Mouse (Mus musculus) pancreas, adult 10 weeks (tissue): ENCODE measurements around the gene Synrg. TPM values are rescaled to one million over a fixed set of nuclear protein-coding genes. Genes with fewer than 3 reads are reported as not detected.

Experiments used
- polyA plus RNA-seq: library from polyadenylated mRNA; stranded (reverse); fragments of 350-450 nt; fragmentation: Illumina TruSeq; extraction: RNeasy Lipid Tissue Mini Kit (QIAGEN cat#74804); gene quantifications from one replicate; pipeline ENCODE4 v1.2.3, GENCODE M21; 2015; ENCODE audit warnings: low read depth, low replicate concordance; ENCODE audit not compliant: insufficient read depth

Synrg gene
- polyA plus RNA-seq: 5.4 TPM

DNA sequence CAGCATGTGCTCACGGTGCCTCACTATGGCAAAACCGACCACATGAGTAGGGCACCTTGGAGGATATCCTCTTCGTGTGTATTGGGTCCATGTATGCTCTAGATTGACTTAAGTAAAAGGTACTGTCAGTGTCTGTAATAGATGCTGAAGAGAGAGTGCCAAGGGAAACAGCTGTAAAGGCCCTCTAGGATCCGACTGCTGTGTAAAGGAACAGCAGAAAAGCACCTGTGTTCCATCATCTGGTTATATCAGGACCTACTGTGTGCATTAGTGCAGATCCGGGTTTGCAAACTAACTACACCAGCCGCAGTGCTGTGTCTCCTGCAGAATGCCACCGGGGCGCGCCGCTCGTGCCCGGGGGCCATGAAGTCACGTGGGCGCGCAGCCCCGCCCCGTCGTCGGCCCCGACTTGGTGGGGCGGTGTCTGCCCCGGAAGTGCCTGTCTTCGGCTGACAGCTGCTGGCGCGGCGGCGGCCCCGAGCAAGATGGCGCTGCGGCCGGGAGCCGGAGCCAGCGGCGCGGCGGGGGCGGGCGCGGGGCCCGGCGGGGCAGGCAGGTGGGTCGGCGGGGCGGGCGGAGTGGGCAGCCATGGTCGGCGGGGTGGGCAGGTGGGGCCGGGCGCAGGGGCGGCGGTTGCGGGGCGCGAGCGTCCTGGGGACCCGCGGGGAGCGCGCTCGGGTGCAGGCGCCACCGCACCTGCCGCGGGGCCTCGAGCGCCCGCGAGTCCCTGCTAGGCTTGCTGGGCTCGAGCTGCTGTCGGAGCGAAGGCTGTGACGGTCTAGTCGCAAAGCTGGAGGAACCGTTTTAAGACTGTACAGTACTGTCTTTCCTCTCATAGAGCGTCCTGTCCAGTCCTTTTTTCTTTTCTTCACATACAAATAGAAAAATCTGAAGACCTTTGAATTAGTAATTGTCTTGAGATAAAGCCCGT lies at the start of gene Synrg:
Synrg (plus strand) TSS at position 438 of the 931 bp plus-strand sequence.

GRCm38 (mm10) chr11:83941950-83942840 lies 22.0 kb upstream of the Synrg start, which contains the start of gene Ddx52:
Gene Ddx52, plus strand, starts transcription at chr11:83942062.

DNA sequence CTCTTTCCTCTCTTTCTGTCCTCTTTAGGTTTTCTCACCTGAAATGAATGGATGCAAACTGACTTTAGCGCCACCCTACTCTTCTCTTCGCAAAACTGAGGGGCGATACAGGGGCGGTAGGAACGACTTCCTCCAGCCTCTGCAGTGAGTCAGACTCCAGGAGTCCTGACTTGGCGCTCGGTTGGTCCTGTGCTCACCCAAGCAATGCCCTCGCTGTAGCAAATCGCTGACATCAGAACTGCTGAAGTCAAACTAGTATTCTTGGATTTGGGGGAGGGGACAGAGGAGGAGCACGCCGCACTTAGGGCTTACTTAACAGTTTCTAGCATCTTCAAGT lies 104.8 kb downstream of the Synrg start, which contains the start of gene Dusp14:
Dusp14 (minus strand) TSS at position 228 of the 337 bp plus-strand sequence.

Other genes with a start within 250 kb of the Synrg start
- not detected for gene Wfdc21, start 217.5 kb upstream of the Synrg start, polyA plus RNA-seq
- gene Heatr6, start 210.7 kb upstream of the Synrg start, polyA plus RNA-seq: 2.3 TPM
- gene Hnf1b, start 114.4 kb upstream of the Synrg start, polyA plus RNA-seq: 16.9 TPM
- gene Ddx52, start 22.4 kb upstream of the Synrg start, polyA plus RNA-seq: 4.4 TPM
- gene Dusp14, start 104.8 kb downstream of the Synrg start, polyA plus RNA-seq: 0.59 TPM
- gene Tada2a, start 165.2 kb downstream of the Synrg start, polyA plus RNA-seq: 8.4 TPM
- gene Acaca, start 165.2 kb downstream of the Synrg start, polyA plus RNA-seq: 8.3 TPM
- gene Gm11437, start 203.0 kb downstream of the Synrg start, polyA plus RNA-seq: not detected